Mouse (Mus musculus): Measurements from ENCODE around the gene Sphk2. TPM values are rescaled to one million over a fixed set of nuclear protein-coding genes. Genes with fewer than 3 reads are reported as not detected.

Gene Sphk2
- total and polyA plus RNA-seq, 3 experiments, result 15.9 to 24.9 (median 18.2) TPM

DNA sequence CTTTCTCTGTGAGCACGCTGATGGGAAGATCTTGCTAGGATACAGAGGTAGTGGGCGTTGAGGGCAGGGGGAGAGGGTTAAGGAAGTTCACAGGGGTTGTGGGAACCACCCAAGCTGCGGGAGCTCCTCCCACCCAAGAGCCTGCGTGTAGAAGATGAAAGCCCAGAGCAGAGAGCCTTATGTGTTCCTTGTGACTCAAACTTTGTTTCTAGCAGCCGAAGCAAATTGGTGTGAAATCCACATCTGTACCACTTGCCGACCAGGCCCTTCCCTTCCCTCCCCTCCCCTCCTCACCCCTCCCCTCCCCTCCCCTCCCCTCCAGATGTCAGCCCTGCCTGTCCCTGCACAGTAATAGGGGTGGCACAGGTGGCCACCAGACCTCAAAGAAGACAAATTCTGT is 22.7 kb downstream of the Sphk2 start:
- Histone ChIP-seq H3K79me2 (replicated peaks; ENCODE audit: control insufficient read depth, insufficient read depth, low read length) (no peaks in the 10 kb centered on the region), H3K27ac (no peak overlapping the region), H3K4me1 (ENCODE audit: control insufficient read depth, insufficient read depth, low read length) (0 out of 2 replicates have a peak, but pooled peaks cover 1% of the 10 kb centered on the region), H3K4me3 (no peak overlapping the region), H3K36me3 (ENCODE audit: control insufficient read depth, insufficient read depth, low read length) (no peaks in the 10 kb centered on the region), H3K9ac (ENCODE audit: low read depth, low read length) (no peak overlapping the region), H3K27me3 (ENCODE audit: control insufficient read depth, insufficient read depth, low read length) (0 out of 2 replicates have a peak, but pooled peaks cover 3% of the 10 kb centered on the region)
- TF ChIP-seq CTCF (IDR thresholded peaks at IDR 0.05), result no peak
- no peak for TF ChIP-seq POLR2A (IDR thresholded peaks at IDR 0.05; ENCODE audit: insufficient read depth, low read depth, low read length)
- no peak for TF ChIP-seq EP300 (IDR thresholded peaks at IDR 0.05; ENCODE audit: insufficient read depth, low read depth, low read length)
- DNase-seq, result no peak
- 30% methylated on average over 6 of the region's 6 CpGs for WGBS
- intact Hi-C loops (cut with DNase I), result no loop called here

DNA sequence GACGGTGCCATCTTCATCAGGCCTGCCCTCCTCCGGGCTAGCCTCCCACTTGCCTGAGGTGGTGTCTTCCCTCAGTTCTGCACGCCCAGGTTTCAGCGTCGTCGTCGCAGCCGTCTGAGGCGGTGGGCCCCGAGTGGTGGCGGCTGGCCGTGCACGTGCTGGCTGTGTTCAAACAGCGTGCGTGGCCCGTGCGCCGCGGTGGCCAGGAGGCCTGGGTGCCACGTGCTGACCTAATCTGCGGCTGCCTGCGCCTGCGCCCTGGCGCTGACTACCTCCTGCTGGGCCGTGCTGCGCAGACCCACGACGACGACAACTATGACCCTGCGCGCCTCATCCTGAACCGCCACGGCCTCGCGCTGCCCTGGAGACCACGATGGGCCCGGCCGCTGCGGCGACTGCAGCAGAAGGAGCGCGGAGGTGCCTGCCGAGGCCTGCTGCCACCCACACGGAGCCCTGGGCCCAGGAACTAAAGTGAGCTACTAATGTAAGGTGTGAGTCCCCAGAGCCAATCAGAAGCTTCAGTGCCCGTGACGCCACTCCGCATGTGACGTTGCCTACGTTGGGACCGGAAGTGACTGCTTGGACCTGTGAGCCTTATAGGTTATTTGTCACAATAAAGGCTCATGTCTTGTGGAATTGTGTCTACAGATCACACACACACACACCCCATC is 23.7 kb downstream of the Sphk2 start, which contains the start of gene Sec1:
Gene Sec1 (minus strand): TSS at position 482 of the 671 bp plus-strand sequence.
- intact Hi-C loops (cut with DNase I), result no loop called here
- WGBS, result 91% methylated on average over 50 of the region's 50 CpGs
- Histone ChIP-seq H3K9ac (ENCODE audit: low read depth, low read length) (no peak within 1 kb of the TSS), H3K4me1 (ENCODE audit: control insufficient read depth, insufficient read depth, low read length) (peaks cover 1% of the 10 kb centered on the region; the same call in 1 of the 2 replicates), H3K27ac (no peak within 1 kb of the TSS), H3K4me3 (no peak within 1 kb of the TSS), H3K36me3 (ENCODE audit: control insufficient read depth, insufficient read depth, low read length) (no peaks in the 10 kb centered on the region), H3K27me3 (ENCODE audit: control insufficient read depth, insufficient read depth, low read length) (no peaks in the 10 kb centered on the region), H3K79me2 (replicated peaks; ENCODE audit: control insufficient read depth, insufficient read depth, low read length) (no peaks in the 10 kb centered on the region)
- TF ChIP-seq CTCF (IDR thresholded peaks at IDR 0.05) (no peak), EP300 (IDR thresholded peaks at IDR 0.05; ENCODE audit: insufficient read depth, low read depth, low read length) (no peak), POLR2A (IDR thresholded peaks at IDR 0.05; ENCODE audit: insufficient read depth, low read depth, low read length) (no peak)
- DNase-seq, result no peak

DNA sequence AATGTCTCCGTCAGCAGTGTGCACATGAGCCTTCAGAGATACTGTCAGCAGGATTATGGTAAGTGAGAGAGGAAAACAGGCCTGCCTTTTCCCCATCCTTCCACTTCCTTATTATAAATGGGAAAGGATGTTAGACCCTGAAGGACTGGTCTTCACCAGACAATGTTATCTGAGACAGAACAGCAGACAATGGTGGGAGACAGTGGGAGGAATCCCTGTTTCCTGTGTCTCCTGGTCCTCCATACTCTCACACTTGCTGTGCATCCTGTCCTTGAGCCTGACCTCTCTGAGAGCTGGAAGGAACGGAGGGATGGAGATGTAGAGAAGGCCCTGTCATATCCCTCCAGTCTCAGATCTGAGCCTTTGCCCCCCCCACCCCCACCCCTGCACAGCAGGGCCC is 25.4 kb downstream of the Sphk2 start:
- H3K27ac ChIP-seq, result no peak overlapping the region
- intact Hi-C loops (cut with DNase I), result no loop called here

DNA sequence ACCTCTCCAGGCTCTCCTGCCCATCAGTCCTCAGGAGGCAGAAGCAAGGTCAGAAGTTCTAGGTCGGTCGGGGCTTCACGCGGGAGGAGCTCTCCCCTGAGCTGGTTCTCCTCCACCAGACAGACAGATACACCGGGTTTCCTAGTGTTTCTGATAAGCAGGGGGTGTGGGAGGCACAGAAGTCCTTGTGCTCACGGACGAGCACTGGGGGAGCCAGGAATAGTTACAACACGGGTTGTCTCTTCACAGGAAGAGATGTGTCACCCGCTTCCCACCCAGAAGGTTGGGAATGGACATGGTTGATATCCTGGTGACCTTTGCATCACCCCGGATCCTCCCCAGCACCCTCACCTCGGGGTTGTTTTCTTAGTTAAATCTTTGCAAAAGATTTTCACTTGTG is 28.0 kb downstream of the Sphk2 start:
- H3K27me3 ChIP-seq (ENCODE audit: control insufficient read depth, insufficient read depth, low read length), result no peaks in the 10 kb centered on the region
- no peaks in the 10 kb centered on the region for H3K36me3 ChIP-seq (ENCODE audit: control insufficient read depth, insufficient read depth, low read length)
- no peak for DNase-seq
- 14% methylated on average over 11 of the region's 11 CpGs for WGBS
- no peak overlapping the region for H3K4me3 ChIP-seq
- H3K79me2 ChIP-seq (replicated peaks; ENCODE audit: control insufficient read depth, insufficient read depth, low read length), result no peaks in the 10 kb centered on the region
- H3K27ac ChIP-seq, result no peak overlapping the region
- intact Hi-C loops (cut with DNase I), result loop anchor here (10.0 kb wide), 1 partner anchor 135 kb away; the partner anchor contains the start of gene Hsd17b14
- H3K4me1 ChIP-seq (ENCODE audit: control insufficient read depth, insufficient read depth, low read length), result peaks cover 1% of the 10 kb centered on the region; the same call in 1 of the 2 replicates
- no peak overlapping the region for H3K9ac ChIP-seq (ENCODE audit: low read depth, low read length)
- TF ChIP-seq EP300 (IDR thresholded peaks at IDR 0.05; ENCODE audit: insufficient read depth, low read depth, low read length), result no peak

More for the DNA sequence above, 25.4 kb downstream of the Sphk2 start:
- Histone ChIP-seq H3K4me3 (no peak overlapping the region), H3K27me3 (ENCODE audit: control insufficient read depth, insufficient read depth, low read length) (no peaks in the 10 kb centered on the region), H3K9ac (ENCODE audit: low read depth, low read length) (no peak overlapping the region), H3K4me1 (ENCODE audit: control insufficient read depth, insufficient read depth, low read length) (peaks cover 1% of the 10 kb centered on the region; the same call in 1 of the 2 replicates), H3K36me3 (ENCODE audit: control insufficient read depth, insufficient read depth, low read length) (no peaks in the 10 kb centered on the region), H3K79me2 (replicated peaks; ENCODE audit: control insufficient read depth, insufficient read depth, low read length) (no peaks in the 10 kb centered on the region)
- TF ChIP-seq CTCF (IDR thresholded peaks at IDR 0.05) (no peak), POLR2A (IDR thresholded peaks at IDR 0.05; ENCODE audit: insufficient read depth, low read depth, low read length) (no peak), EP300 (IDR thresholded peaks at IDR 0.05; ENCODE audit: insufficient read depth, low read depth, low read length) (no peak)
- no peak for DNase-seq
- WGBS, result 76% methylated on average over 2 of the region's 2 CpGs

DNA sequence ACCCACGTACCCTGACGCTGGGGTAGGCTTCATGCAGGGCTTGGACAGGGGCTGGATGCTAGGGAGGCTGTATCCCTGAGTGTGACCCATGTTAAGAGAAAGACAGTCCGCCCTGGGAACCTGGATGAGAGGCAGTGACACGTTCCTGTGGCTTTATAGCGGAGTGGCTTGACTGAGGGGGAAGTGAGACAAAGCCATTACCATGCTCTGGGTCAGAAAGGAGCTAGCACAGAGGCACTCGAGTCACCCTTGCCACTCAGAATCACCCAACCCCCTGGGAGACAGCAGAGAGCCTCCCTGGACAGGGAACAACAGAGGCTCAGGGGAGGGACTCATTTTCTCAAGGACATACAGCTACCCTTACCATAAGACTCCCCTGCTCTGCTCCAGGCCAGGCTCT is 28.7 kb downstream of the Sphk2 start:
- Histone ChIP-seq H3K36me3 (ENCODE audit: control insufficient read depth, insufficient read depth, low read length) (no peaks in the 10 kb centered on the region), H3K4me3 (no peak overlapping the region), H3K27ac (no peak overlapping the region), H3K4me1 (ENCODE audit: control insufficient read depth, insufficient read depth, low read length) (peaks cover 1% of the 10 kb centered on the region; the same call in 1 of the 2 replicates), H3K9ac (ENCODE audit: low read depth, low read length) (no peak overlapping the region), H3K79me2 (replicated peaks; ENCODE audit: control insufficient read depth, insufficient read depth, low read length) (no peaks in the 10 kb centered on the region), H3K27me3 (ENCODE audit: control insufficient read depth, insufficient read depth, low read length) (no peaks in the 10 kb centered on the region)
- 80% methylated on average over 6 of the region's 6 CpGs for WGBS
- TF ChIP-seq POLR2A (IDR thresholded peaks at IDR 0.05; ENCODE audit: insufficient read depth, low read depth, low read length), result no peak
- no peak for TF ChIP-seq EP300 (IDR thresholded peaks at IDR 0.05; ENCODE audit: insufficient read depth, low read depth, low read length)
- no peak for TF ChIP-seq CTCF (IDR thresholded peaks at IDR 0.05)
- intact Hi-C loops (cut with DNase I), result loop anchor here (10.0 kb wide), 1 partner anchor 134 kb away; the partner anchor contains the start of gene Hsd17b14
- DNase-seq, result no peak

DNA sequence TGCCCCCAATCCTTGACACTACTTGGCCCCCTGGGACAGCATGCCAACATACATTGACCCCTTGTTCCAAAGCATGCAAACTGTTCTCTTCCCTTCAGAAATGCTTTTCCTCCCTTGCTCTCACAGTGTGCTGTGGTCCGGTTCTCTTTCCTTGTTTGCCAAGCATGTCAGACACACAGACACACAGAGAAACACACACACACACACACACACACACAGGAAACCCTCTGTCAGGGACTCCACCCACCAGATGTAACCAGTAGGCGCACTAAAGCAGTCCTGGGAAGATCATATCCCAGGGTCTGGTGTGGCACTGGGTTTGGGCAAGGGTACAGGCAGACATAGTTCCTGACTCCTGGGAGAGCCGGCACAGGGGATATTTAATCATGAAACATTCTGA is 31.0 kb downstream of the Sphk2 start:
- H3K27ac ChIP-seq, result no peak overlapping the region
- intact Hi-C loops (cut with DNase I), result loop anchor here (10.0 kb wide), 1 partner anchor 132 kb away; the partner anchor contains the start of gene Hsd17b14
- no peak for DNase-seq
- no peaks in the 10 kb centered on the region for H3K79me2 ChIP-seq (replicated peaks; ENCODE audit: control insufficient read depth, insufficient read depth, low read length)
- H3K4me3 ChIP-seq, result no peak overlapping the region
- H3K9ac ChIP-seq (ENCODE audit: low read depth, low read length), result no peak overlapping the region
- no peaks in the 10 kb centered on the region for H3K36me3 ChIP-seq (ENCODE audit: control insufficient read depth, insufficient read depth, low read length)
- TF ChIP-seq EP300 (IDR thresholded peaks at IDR 0.05; ENCODE audit: insufficient read depth, low read depth, low read length) (no peak), POLR2A (IDR thresholded peaks at IDR 0.05; ENCODE audit: insufficient read depth, low read depth, low read length) (no peak), CTCF (IDR thresholded peaks at IDR 0.05) (no peak)
- WGBS, result 46% methylated on average over 3 of the region's 3 CpGs
- no peaks in the 10 kb centered on the region for H3K27me3 ChIP-seq (ENCODE audit: control insufficient read depth, insufficient read depth, low read length)
- H3K4me1 ChIP-seq (ENCODE audit: control insufficient read depth, insufficient read depth, low read length), result peaks cover 3% of the 10 kb centered on the region

Data from heart, adult 2 months (tissue).